Mouse (Mus musculus) left cerebral cortex, adult 8-10 months (tissue): ENCODE results near the gene Plbd2. TPM values are rescaled to one million over a fixed set of nuclear protein-coding genes. Genes with fewer than 3 reads are reported as not detected.

Experiments used
- DNase-seq, 2 experiments: peaks; one replicate each; pipeline ENCODE4 v3.0.0; 2022; ENCODE audit warnings: low spot score in 2 of 2
- total RNA-seq, 4 experiments: library from RNA; stranded (reverse); gene quantifications; 2 replicates each; pipeline ENCODE4 v1.2.4; 2022

Plbd2 gene
- total RNA-seq, 4 experiments from 2014 or later, result 59.8 to 67.4 (median 64.8) TPM

DNA sequence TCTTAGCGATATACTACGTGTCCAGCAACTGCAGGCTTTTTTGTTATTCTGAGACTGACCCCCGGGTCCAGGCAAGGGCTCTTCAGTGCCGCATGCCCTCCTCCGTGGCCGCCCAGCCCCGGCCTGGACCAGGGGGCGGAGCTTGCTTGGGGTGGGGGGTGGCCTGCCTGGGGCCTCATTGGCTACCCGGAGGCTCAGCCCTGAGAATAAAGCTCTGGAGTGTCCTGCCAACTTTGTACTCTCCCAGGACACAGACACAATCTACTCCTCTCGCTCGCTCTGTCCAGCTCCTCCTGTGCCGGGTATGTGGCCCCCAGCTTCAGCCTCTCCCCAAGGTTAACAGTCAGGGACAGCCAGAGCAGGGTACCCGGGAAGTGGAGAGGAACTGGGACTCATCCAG lies 27.1 kb downstream of the Plbd2 start, which contains the start of gene Sds:
Sds (plus strand) TSS at position 231 of the 400 bp plus-strand sequence.
- no peak for DNase-seq

DNA sequence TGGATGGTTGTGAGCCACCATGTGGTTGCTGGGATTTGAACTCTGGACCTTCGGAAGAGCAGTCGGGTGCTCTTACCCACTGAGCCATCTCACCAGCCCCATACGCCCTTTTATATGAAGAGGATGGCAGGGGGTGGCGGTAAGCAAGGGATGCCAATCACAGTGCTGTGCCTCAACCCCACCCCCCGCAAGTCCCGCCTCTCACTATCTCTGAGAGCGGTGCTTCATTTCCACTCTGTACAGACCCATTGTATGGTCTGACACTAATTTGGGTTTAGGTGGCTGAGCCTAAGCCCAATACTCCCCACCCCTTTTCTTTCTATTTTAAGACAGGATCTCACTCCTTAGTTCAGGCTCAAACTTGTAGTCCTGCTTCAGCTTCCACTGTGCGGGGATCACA lies 27.6 kb downstream of the Plbd2 start:
- DNase-seq, result no peak

DNA sequence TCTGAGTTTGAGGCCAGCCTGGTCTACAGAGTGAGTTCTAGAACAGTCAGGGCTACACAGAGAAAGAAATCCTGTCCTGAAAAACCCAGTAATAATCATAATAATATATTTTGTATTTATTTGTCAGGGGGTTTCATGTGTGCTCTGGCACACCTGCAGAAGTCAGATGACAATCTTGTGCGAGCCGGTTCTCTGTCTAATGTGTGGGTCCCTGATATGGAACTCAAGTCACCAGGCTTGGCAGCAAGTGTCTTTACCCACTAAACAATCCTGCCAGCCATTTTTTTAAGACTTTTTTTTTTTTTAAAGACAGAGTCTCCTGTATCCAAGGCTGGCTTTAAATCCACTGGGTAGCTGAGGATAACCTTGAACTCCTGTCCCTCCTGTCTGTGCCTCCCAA lies 30.1 kb downstream of the Plbd2 start:
- DNase-seq, result no peak

DNA sequence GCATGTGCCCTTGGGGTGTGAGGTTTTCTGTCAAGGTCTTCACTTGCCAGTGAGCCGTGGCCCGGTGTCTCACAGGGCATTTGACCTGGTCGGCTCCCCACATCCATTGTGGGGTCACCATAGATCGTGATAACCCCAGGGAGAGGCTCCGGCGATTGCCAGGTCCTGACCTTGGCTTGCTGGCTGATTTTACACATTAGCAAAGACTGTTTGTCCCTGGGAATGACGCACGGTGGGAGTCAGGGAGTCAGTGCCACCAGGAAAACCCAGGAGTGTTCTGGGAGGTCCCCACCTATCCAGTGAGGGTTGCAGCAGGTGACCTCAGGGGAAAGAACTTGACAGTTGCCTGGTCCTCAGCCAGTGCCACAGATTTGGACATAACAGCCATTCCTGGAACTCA lies 30.7 kb downstream of the Plbd2 start, which contains the start of gene Sdsl:
Sdsl (minus strand) TSS at position 41 of the 400 bp plus-strand sequence.
- no peak for DNase-seq

DNA sequence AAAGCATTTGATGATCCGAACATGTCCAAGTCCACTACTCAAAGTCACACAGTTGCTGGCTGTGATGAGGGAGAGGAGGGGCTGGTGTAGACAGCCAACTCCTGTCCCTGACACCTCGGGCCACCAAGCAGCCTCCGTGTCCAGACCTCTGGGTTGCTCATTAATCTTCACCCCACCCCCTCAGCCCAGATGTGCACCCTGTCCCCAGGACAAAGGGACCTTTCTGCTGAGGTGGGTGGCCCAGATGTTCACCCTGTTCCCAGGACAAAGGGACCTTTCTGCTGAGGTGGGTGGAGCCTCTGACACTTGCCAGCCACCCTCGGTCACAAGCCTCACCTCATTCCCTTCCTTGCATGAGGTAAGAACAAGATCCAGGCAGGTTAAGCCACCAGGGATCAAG lies 31.9 kb downstream of the Plbd2 start:
- no peak for DNase-seq

DNA sequence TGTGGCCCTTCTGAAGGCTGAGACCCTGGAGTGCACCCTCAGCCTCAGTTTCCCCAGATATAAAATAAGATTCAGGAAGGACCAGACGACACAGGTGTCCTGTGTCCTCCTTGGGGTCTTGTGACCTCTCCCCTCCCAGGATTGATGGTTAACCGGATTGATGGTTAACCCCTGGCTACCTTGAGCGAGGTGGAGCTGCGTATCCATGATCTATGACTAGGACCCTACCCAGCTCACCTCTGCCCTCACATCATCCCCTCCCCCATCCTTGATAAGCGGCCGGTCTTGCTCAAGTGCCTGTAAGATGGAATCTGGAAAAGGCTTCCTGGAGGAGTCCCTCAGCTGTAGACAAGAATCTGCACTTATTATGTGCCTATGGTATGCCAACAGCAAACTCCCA lies 34.6 kb downstream of the Plbd2 start:
- DNase-seq, result no peak

DNA sequence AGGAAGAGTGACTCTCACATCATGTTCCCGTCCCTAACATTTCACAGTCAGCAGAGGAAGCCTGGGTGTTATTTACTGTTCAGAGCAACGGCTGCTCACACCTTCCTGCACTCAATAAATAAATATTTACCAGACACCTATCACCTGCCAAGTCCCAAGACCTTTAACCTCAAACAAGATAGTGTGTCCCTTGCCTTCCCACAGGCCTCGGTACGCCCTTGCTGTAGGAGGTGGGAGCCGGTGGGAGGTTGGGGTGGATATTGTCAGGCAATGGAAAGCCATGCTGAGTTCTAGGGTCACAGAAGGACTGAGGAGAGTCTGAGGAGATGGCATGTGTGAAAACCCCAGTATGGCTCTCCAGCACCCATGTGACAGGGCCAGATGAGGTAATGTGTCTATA lies 35.1 kb downstream of the Plbd2 start:
- no peak for DNase-seq

DNA sequence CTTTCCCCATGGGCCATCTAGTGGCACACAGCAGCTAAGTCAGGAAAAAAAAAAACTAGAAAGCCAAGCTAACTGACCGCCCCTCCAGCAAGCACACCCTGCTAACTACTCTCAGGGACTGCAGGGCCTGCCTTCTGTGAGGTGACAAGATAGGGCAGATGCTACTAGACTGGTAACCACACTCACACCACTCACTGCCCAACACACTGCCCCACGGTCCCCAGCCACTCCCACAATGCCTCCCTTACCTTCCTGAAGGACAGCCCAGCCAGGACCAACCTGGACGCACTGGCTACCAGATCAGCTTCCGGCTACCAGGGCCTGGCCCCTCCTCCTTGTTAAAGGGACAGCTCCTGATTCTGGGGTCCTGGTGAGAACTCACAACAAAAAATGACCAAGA lies 36.4 kb downstream of the Plbd2 start:
- no peak for DNase-seq

DNA sequence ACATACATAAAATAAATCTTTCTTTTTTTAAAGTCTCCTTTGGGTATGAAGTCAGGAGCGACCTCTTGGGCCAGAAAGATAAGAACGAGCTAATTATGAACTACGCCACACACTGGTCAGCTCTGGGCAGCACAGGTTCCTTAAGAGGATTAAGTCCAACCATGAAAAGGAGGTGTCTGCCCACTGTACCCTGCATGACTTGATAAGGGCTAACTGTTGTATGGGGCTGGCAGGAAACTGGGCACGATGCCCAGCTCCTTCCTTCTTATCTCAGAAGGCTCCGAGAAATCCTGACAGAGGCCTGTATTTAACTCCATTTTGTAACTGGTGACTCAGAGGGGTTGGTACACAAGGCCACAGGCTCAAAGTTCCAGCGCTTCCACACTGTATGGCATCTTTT lies 37.6 kb downstream of the Plbd2 start:
- DNase-seq, result no peak

DNA sequence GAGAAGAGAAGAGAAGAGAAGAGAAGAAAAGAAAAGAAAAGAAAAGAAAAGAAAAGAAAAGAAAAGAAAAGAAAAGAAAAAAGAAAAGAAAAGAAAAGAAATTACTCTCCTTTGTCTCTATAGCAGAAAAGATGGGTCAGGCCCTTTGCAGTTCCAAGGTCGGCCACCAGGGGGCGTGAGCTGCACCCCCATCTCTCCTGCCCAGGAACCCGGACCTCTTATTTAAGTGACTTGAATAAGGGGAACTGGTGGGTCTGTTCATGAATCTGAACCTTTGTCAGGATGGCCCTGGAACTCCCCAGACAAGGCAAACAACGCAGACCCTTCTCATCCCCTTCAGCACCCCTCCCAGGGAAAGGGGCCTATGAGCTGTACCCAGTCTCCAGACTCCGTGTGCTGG lies 38.4 kb downstream of the Plbd2 start:
- DNase-seq, result no peak

DNA sequence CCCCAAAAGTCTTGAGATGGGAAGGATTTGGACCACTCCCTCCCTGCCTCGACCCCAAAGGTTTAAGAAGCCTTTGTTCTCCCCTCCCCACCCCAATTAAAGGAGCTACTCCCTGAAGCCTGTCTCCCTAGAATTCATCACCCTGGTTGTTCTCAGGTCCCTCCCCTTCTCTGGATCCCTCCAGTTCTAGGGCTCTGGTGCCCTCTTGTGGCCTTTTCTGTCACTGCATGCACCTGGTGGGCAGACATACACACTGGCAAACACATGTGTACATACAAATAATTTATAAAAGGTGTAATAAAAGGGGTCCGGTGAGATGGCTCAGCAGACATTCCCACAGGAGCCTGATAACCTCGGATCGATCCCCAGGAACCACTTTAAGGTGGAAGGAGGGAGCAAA lies 39.1 kb downstream of the Plbd2 start:
- DNase-seq, result no peak

DNA sequence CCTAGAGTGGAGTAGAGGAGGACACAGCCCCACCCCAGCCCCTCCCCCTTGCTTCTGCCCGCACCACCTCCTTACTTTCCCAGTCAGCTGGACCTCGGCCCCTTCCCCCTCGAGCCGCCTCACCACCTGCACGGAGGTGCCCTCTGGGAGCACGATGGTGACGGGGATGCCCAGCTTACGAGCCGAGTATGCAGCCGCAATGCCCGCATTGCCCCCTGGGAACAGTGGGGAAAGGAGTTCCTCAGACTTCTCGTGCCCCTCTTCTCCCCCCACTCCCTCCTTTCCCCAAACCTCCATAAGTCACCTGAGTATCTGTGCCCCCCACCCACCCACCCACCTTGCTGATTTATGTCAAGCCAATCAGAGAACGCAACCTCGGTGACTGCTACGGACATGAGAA lies 41.5 kb downstream of the Plbd2 start:
- no peak for DNase-seq

DNA sequence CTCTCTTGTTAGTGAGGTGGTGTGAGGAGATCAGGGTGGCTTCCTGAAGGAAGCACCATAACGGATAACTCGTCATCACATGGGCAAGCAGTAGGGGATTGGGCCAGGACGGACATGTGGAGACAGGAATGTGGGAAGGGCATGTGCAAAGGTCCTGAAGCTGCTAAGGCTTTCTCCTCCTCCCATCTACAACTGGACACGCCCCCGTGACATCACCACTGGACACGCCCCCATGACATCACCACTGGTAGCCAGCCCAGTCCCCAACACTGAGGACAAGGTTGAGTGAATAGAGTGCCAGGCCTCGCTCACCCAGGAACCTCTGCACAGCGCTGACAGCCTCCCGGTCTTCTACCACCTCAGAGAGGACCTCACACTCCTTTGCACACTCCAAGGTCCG lies 44.3 kb downstream of the Plbd2 start:
- DNase-seq, result no peak

DNA sequence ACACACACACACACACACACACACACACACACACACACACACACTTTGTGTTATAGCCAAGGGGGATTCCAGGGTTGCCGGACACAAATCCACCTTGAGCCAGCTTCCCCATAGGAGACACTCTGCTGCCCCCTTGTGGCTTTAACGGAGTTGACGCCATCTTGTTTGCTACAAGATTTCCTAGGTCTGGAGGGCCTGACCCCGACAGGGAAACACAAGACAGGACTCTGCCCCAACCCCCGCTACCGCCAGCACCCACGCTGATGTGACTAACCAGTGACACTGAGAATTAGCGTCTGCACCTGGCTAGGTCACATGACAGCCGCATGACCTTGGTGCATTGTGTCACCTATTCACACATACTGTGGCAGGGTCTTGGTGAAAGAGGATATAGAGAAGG lies 45.8 kb downstream of the Plbd2 start:
- no peak for DNase-seq

DNA sequence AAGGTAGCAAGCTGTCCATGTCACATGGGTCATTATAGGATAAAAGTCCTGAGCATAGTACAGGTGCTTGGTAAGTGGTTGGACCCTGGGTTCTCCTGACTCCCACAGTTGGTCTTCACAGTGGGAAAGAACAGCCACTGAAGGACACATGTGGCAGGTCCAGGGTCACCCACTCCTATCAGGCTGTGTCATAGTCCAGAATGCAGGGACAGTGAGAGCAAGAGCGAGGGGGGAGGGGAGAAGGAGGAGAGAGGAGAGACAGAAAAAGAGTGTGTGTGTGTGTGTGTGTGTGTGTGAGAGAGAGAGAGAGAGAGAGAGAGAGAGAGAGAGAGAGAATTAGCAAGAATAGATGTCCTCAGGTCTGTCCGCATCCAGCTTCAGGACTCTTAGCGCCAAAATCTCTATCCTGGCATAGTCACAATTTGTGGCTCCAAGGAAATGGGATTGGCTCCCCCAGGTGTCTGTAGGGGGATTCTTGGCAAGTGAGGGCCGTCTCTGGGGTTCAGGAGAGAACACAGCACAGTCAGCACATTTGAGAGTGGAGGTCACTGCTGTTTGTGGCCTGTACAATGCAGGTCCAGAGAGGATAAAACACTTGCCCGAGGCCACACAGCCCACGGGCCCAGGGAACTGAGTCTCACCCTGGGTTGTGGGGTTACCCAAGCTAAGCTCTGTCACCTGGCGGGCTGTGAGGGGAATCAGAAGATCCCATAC lies 46.4 kb downstream of the Plbd2 start:
- DNase-seq, result no peak

DNA sequence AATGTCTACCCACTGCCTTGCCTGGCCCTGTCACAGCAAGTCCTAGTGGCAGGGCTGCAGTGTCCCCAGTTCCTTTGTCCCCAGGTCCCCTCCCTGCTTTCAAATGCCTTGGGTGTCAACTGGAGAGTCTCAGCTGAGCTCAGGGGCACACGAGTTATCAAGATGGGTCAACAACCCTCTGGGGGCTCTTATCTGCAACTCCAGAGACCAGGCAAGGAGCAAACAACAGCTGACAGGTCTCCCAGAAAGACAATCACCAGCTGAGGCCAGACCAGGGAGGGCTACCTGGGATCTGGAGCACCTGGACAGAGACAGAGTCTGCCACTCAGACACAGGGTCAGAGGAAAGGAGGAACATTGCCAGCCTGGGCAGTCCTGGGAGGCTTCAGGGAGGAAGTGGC lies 47.2 kb downstream of the Plbd2 start:
- no peak for DNase-seq

DNA sequence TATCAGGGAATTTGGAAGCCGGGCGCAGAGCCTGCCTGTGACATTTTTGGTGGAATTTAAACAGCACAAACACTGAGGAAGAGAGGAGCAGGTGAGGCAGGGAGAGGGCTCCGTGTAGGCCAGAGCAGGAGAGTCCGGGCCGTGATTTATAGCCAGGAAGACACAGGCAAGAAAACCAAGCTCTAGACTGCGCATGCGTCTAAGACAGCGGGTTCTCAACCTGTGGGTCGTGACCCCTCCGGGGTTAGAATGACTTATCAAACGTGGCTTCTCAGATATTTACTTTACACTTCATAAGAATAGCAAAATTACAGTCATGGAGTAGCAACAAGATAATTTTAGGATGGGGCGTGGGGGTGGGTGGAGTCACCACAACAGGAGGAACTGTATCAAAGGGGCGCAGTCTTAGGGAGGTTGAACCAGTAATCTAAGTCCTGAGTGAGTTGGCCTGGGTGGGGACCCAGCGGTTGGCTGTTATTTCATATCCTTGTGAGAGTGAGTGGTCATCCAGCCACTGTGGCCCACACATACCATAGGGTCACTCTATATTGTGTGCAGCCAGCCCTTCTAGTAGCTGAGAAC lies 48.6 kb downstream of the Plbd2 start:
- no peak for DNase-seq

DNA sequence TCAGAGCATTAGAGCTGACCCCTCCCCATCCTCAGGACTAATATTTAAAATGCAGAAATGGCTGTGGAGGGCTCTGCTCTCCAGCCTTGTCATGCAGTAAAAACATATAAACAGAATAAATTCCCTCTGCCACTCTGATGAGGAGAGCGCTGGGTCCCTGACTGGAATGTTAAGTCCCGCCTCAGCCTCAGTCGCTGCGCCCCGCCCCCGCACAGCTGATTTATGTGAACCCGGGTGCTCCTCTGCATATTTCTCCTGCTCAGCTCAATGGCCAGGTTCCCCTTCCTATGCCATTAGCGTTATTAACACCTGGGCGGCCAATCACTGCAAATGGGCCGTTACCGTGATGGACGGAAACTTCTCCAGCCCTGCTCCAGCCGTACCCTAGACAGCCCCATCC lies 56.1 kb downstream of the Plbd2 start:
- no peak for DNase-seq

DNA sequence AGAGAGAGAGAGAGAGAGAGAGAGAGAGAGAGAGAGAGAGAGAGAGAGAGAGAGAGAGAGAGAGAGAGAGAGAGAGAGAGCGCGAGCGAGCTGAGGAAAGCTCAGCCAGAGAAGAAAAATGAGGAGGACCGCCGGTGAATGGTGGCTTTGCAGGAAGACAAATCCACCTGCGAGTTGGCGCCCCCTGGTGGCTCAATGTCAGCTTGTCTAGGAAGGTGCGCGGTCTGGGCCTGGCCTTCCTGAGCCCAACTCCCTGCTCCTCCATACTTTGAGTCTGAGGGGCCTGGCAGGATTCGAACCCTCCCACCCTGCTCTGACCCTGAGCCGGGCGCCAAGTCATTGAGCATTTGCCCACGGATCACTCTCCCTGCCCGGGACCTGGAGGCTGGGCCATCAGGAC lies 62.7 kb downstream of the Plbd2 start:
- DNase-seq, result peak; percentile 58 to 85

DNA sequence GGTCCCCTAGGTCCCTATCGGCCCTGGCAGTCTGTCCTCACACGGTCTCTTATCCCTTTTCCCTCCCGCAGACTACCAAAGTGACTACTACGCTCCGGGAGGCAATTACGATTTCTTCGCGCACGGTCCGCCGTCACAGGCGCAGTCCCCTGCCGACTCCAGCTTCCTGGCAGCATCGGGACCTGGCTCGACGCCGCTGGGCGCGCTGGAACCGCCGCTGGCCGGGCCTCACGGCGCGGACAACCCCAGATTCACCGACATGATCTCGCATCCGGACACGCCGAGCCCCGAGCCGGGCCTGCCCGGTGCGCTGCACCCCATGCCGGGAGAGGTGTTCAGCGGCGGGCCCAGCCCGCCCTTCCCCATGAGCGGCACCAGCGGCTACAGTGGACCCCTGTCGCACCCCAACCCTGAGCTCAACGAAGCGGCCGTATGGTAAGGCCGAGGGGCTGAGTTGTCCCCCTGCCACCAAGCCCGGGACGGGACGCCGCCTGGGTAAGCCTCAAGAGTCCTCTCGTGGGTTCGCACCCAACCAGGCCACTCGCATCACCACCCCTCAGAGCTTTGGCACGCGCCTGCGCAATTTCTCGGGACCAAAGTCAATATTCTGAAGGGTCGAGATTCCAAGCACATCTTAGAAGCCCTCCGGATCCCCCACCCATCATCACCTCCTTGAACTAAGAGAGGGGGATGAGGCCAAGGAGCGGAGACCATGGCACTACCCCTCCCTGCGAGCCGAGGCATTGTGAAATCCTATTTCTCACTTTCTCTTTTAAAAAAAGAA lies 63.3 kb downstream of the Plbd2 start:
- no peak for DNase-seq

DNA sequence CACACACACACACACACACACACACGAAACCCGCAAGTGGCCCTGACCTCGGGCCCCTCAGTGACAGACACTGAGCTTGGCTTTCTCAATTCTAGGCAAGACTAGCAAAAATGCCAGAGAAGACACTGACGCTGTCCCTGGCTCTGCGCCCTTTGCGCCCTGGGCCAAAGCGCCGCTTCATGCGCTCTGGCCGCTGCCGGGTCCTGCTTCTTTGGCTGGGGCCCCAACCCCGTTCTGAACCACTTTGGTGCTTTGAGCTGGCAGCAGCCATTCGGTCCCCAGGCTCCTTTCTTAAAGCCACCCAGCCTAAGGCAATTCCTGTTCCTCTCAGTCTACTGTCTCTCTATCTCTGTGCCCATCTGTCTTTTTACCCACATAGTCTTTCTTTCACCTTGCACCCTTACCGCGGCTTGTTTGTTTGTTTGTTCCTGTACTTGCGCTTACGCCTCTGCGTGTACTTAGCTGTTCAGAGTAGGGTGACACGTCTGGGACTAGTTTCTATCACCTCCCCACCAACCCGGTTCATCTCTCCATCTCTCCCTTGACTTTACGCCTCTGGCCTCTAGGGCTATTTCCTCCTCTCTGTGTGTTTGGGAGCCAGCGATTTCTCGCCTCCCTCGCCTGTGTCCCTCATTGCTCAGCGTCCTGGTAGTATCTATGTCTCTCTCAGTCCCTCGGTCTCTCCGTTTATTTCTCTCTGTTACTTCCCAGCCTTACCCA lies 64.3 kb downstream of the Plbd2 start:
- DNase-seq, result no peak

DNA sequence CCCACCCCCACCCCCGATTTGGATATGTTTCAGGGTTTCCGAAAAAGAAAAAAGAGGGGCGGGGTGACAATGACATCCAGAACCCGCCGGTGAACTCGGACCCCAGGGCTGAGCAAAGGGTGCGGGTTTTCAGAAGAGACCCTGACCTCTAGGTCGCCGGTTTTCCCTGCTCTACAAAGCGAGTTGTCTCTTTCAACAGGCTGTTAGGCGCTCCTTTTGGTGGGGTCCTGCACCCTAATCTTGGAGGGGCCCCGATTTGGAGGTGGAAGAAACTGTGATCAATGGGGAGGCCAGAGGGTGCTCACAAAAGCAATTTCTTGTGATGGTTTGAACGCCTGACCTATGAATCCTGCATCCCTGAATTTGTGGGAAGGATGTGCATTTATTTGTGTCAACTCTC lies 65.0 kb downstream of the Plbd2 start:
- no peak for DNase-seq
